Mouse (Mus musculus) stomach, postnatal 0 days (tissue): Measurements from ENCODE around the gene Dusp15. TPM values are rescaled to one million over a fixed set of nuclear protein-coding genes. Genes with fewer than 3 reads are reported as not detected.
A peak's percentile ranks its signal among the peaks of the same experiment; 100 is the strongest.

Experiments used
- ATAC-seq: fragments of 200-750 bp; cut with Nextera tagmentation; 2 replicates; pipeline ENCODE4 v1.8.0; 2017; ENCODE audit not compliant: low FRiP score, low TSS enrichment
- DNase-seq: peaks from one replicate; pipeline ENCODE4 v3.0.0-alpha.2; 2016; ENCODE audit warnings: low spot score
- H3K27ac ChIP-seq: fragments of 300-500 bp; sonication (generic); replicated peaks from 2 replicates; pipeline ENCODE4 v1.5.1; 2014; ENCODE audit warnings: mild to moderate bottlenecking, control low read depth
- H3K27me3 ChIP-seq: fragments of 300-500 bp; sonication (generic); 2 replicates; pipeline ENCODE4 v1.6.1; 2014; ENCODE audit warnings: low read length; ENCODE audit not compliant: control insufficient read depth, insufficient read depth
- H3K36me3 ChIP-seq: fragments of 300-500 bp; sonication (generic); 2 replicates; pipeline ENCODE4 v1.6.1; 2014; ENCODE audit warnings: low read length, mixed read lengths; ENCODE audit not compliant: control insufficient read depth, insufficient read depth
- H3K4me1 ChIP-seq: fragments of 300-500 bp; sonication (generic); replicated peaks from 2 replicates; pipeline ENCODE4 v1.6.1; 2014; ENCODE audit warnings: antibody characterized with exemption; ENCODE audit not compliant: control insufficient read depth, insufficient read depth
- H3K4me2 ChIP-seq: fragments of 300-500 bp; sonication (generic); replicated peaks from 2 replicates; pipeline ENCODE4 v1.6.1; 2014; ENCODE audit warnings: low read depth, mild to moderate bottlenecking, control low read depth, moderate library complexity
- H3K4me3 ChIP-seq: fragments of 300-500 bp; sonication (generic); 2 replicates; pipeline ENCODE4 v1.5.1; 2014; ENCODE audit warnings: low read depth, low read length, control low read depth
- H3K9ac ChIP-seq: fragments of 300-500 bp; sonication (generic); 2 replicates; pipeline ENCODE4 v1.6.1; 2014; ENCODE audit warnings: mild to moderate bottlenecking, low read length, control low read depth, mixed read lengths
- H3K9me3 ChIP-seq: fragments of 300-500 bp; sonication (generic); 2 replicates; pipeline ENCODE4 v1.6.1; 2016; ENCODE audit warnings: low read length; ENCODE audit not compliant: control insufficient read depth
- CTCF ChIP-seq: IDR thresholded peaks from 2 replicates; pipeline ENCODE4 v1.5.1; 2016; ENCODE audit warnings: antibody characterized with exemption, low read depth, mild to moderate bottlenecking, moderate library complexity
- EP300 ChIP-seq: optimal IDR thresholded peaks from 2 replicates; pipeline ENCODE3; 2016; ENCODE audit warnings: antibody characterized with exemption
- WGBS: fragments of 180-500 bp; shearing (Covaris S2); extraction: QIAGEN DNeasy Blood & Tissue Kit; methylation state at CpG from one replicate; pipeline ENCODE4 v1.1.7; 2014; 5-methylcytosine and 5-hydroxymethylcytosine counted together
- polyA plus RNA-seq: library from polyadenylated mRNA; unstranded; fragments of >200 nt; fragmentation: Nextera tagmentation; extraction: Ambion mirVana; gene quantifications from 2 replicates; pipeline ENCODE4 v1.2.1, GENCODE M21; 2015

Dusp15 gene
- polyA plus RNA-seq, 1 experiment from 2014 or later = 0.27 TPM

GRCm38 (mm10) chr2:152947098-152947497 is 4.4 kb downstream of the Dusp15 start:
- H3K27me3 ChIP-seq = peaks cover 19% of the 10 kb centered on the region; the same call in 1 of the 2 replicates
- no peak for DNase-seq
- no peak for ATAC-seq
- H3K4me2 ChIP-seq = no peak overlapping the region
- 25% methylated on average over 7 of the region's 7 CpGs for WGBS
- no peak overlapping the region for H3K4me3 ChIP-seq
- TF ChIP-seq CTCF (no peak), EP300 (no peak)
- no peaks in the 10 kb centered on the region for H3K9me3 ChIP-seq
- no peak overlapping the region for H3K9ac ChIP-seq
- 0 out of 2 replicates have a peak, but pooled peaks cover 2% of the 10 kb centered on the region for H3K4me1 ChIP-seq
- H3K27ac ChIP-seq = no peak overlapping the region
- no peaks in the 10 kb centered on the region for H3K36me3 ChIP-seq

GRCm38 (mm10) chr2:152944013-152944412 is 7.5 kb downstream of the Dusp15 start:
- no peaks in the 10 kb centered on the region for H3K36me3 ChIP-seq
- H3K27me3 ChIP-seq = peaks cover 20% of the 10 kb centered on the region; the same call in 1 of the 2 replicates
- H3K9ac ChIP-seq = no peak overlapping the region
- no peak overlapping the region for H3K27ac ChIP-seq
- ATAC-seq (no peak), DNase-seq (no peak)
- WGBS = 64% methylated on average over 9 of the region's 9 CpGs
- H3K4me3 ChIP-seq = no peak overlapping the region
- no peaks in the 10 kb centered on the region for H3K4me1 ChIP-seq
- TF ChIP-seq EP300 (no peak), CTCF (no peak)
- H3K9me3 ChIP-seq = no peaks in the 10 kb centered on the region
- H3K4me2 ChIP-seq = no peak overlapping the region

GRCm38 (mm10) chr2:152943568-152943967 is 7.9 kb downstream of the Dusp15 start:
- no peaks in the 10 kb centered on the region for H3K4me1 ChIP-seq
- no peaks in the 10 kb centered on the region for H3K36me3 ChIP-seq
- H3K4me2 ChIP-seq = peak overlapping the region; percentile 59; the same call in 1 of the 2 replicates
- H3K27ac ChIP-seq = no peak overlapping the region
- 10% methylated on average over 8 of the region's 8 CpGs for WGBS
- peaks cover 20% of the 10 kb centered on the region; the same call in 1 of the 2 replicates for H3K27me3 ChIP-seq
- H3K9me3 ChIP-seq = no peaks in the 10 kb centered on the region
- DNase-seq (no peak), ATAC-seq (no peak)
- H3K4me3 ChIP-seq = peak overlapping the region; percentile 27; the same call in 1 of the 2 replicates
- no peak for TF ChIP-seq EP300
- TF ChIP-seq CTCF = no peak
- no peak overlapping the region for H3K9ac ChIP-seq

GRCm38 (mm10) chr2:152942898-152943515 is 8.5 kb downstream of the Dusp15 start:
- peak overlapping the region; percentile 27 for H3K4me3 ChIP-seq
- no peaks in the 10 kb centered on the region for H3K36me3 ChIP-seq
- H3K9ac ChIP-seq = no peak overlapping the region
- H3K27me3 ChIP-seq = peaks cover 20% of the 10 kb centered on the region; the same call in 1 of the 2 replicates
- H3K4me1 ChIP-seq = no peaks in the 10 kb centered on the region
- peak overlapping the region; percentile 59 for H3K4me2 ChIP-seq
- DNase-seq = no peak
- no peaks in the 10 kb centered on the region for H3K9me3 ChIP-seq
- ATAC-seq = no peak
- no peak overlapping the region for H3K27ac ChIP-seq
- TF ChIP-seq CTCF (no peak), EP300 (no peak)
- 1% methylated on average over 56 of the region's 65 CpGs for WGBS

GRCm38 (mm10) chr2:152941776-152942175 is 9.7 kb downstream of the Dusp15 start:
- WGBS = 32% methylated on average over 7 of the region's 7 CpGs
- no peak overlapping the region for H3K9ac ChIP-seq
- DNase-seq (no peak), ATAC-seq (no peak)
- TF ChIP-seq CTCF = no peak
- no peak for TF ChIP-seq EP300
- no peaks in the 10 kb centered on the region for H3K36me3 ChIP-seq
- no peak overlapping the region for H3K4me2 ChIP-seq
- H3K27me3 ChIP-seq = peaks cover 20% of the 10 kb centered on the region; the same call in 1 of the 2 replicates
- no peaks in the 10 kb centered on the region for H3K4me1 ChIP-seq
- H3K4me3 ChIP-seq = no peak overlapping the region
- H3K27ac ChIP-seq = no peak overlapping the region
- no peaks in the 10 kb centered on the region for H3K9me3 ChIP-seq

GRCm38 (mm10) chr2:152941106-152941505 is 10.4 kb downstream of the Dusp15 start:
- no peaks in the 10 kb centered on the region for H3K4me1 ChIP-seq
- no peak overlapping the region for H3K9ac ChIP-seq
- H3K9me3 ChIP-seq = no peaks in the 10 kb centered on the region
- ATAC-seq (no peak), DNase-seq (no peak)
- H3K4me2 ChIP-seq = no peak overlapping the region
- WGBS = 73% methylated on average over 6 of the region's 6 CpGs
- H3K27ac ChIP-seq = no peak overlapping the region
- peaks cover 20% of the 10 kb centered on the region; the same call in 1 of the 2 replicates for H3K27me3 ChIP-seq
- H3K4me3 ChIP-seq = no peak overlapping the region
- H3K36me3 ChIP-seq = no peaks in the 10 kb centered on the region
- TF ChIP-seq CTCF (no peak), EP300 (no peak)
